Mouse (Mus musculus) kidney, embryonic 16.5 days (tissue): ENCODE measurements at regions not wholly inside any gene's neighbourhood (a gene's known extent, or its start where the extent isn't known, plus 50 kb on each side); places are given as distances from the start of the nearest gene placed in this dataset.

Experiments
- ATAC-seq: fragments of 200-750 bp; cut with Nextera tagmentation; 2 replicates; pipeline ENCODE4 v1.8.0; 2017; ENCODE audit warnings: moderate TSS enrichment; ENCODE audit not compliant: low FRiP score, low TSS enrichment
- H3K27ac ChIP-seq: fragments of 300-500 bp; sonication (generic); 2 replicates; pipeline ENCODE4 v1.5.1; 2014; ENCODE audit warnings: low read length
- H3K27me3 ChIP-seq: fragments of 300-500 bp; sonication (generic); 2 replicates; pipeline ENCODE4 v1.6.1; 2014; ENCODE audit warnings: low read length, control low read depth, mixed read lengths; ENCODE audit not compliant: insufficient read depth
- H3K36me3 ChIP-seq: fragments of 300-500 bp; sonication (generic); 2 replicates; pipeline ENCODE4 v1.6.1; 2014; ENCODE audit warnings: low read length, control low read depth, mixed read lengths; ENCODE audit not compliant: insufficient read depth
- H3K4me1 ChIP-seq: fragments of 300-500 bp; sonication (generic); 2 replicates; pipeline ENCODE4 v1.6.1; 2014; ENCODE audit warnings: low read length, control low read depth, mixed read lengths; ENCODE audit not compliant: insufficient read depth
- H3K4me2 ChIP-seq: fragments of 300-500 bp; sonication (generic); replicated peaks from 2 replicates; pipeline ENCODE4 v1.6.1; 2014; ENCODE audit warnings: low read depth, low read length
- H3K4me3 ChIP-seq: fragments of 300-500 bp; sonication (generic); 2 replicates; pipeline ENCODE4 v1.5.1; 2014; ENCODE audit warnings: mild to moderate bottlenecking, low read length
- H3K9ac ChIP-seq: fragments of 300-500 bp; sonication (generic); replicated peaks from 2 replicates; pipeline ENCODE4 v1.6.1; 2014; ENCODE audit warnings: low read length
- H3K9me3 ChIP-seq: fragments of 300-500 bp; sonication (generic); 2 replicates; pipeline ENCODE4 v1.6.1; 2016; ENCODE audit warnings: low read length, control low read depth
- WGBS: fragments of 180-500 bp; shearing (Covaris S2); extraction: QIAGEN DNeasy Blood & Tissue Kit; methylation state at CpG from one replicate; pipeline ENCODE4 v1.1.7; 2014; 5-methylcytosine and 5-hydroxymethylcytosine counted together

GRCm38 (mm10) chr12:12509164-12509937, 247.4 kb downstream of the Fam49a start:
- 29% methylated on average over 9 of the region's 9 CpGs for WGBS
- H3K27me3 ChIP-seq = no peaks in the 10 kb centered on the region
- no peaks in the 10 kb centered on the region for H3K9me3 ChIP-seq
- peak; percentile 83; the same call in 1 of the 2 replicates for ATAC-seq
- H3K9ac ChIP-seq = no peak overlapping the region
- peaks cover 3% of the 10 kb centered on the region; the same call in 1 of the 2 replicates for H3K4me1 ChIP-seq
- no peak overlapping the region for H3K4me3 ChIP-seq
- H3K36me3 ChIP-seq = no peaks in the 10 kb centered on the region
- H3K27ac ChIP-seq = peak overlapping the region; percentile 34; the same call in 1 of the 2 replicates
- no peak overlapping the region for H3K4me2 ChIP-seq

DNA sequence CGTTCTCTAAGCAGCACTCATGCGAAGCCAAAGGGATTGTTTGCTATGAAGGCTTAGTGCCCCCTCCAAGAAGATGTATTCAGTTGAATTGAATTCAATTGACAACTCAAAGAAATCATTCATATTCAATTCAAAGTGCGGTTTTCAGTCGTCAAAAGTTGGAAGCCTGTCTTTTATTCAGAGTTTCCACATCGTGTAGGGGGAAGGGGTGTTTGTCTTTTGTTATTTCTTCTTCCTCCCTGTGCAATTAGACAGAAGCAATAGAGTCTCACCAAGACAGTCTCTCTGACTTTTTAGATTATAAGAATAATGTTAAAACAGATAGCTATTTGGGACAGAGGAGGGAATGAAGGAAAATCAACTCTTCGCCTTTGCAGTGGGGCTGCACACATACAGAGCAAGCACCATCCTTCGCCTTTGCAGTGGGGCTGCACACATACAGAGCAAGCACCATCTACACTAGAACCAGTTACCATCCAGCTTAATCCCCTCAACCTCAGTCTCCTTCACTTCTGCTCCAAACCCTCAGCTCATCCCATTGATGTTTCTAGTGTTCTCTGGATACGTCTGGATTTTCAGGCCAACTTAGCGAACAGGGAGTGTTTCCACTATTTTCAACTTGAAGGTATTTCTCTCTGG, 246.7 kb downstream of the Fam49a start:
- no peaks in the 10 kb centered on the region for H3K36me3 ChIP-seq
- WGBS = 71% methylated on average over 9 of the region's 9 CpGs
- ATAC-seq = no peak
- H3K4me1 ChIP-seq = peaks cover 3% of the 10 kb centered on the region; the same call in 1 of the 2 replicates
- no peak overlapping the region for H3K9ac ChIP-seq
- H3K4me3 ChIP-seq = no peak overlapping the region
- H3K27ac ChIP-seq = no peak overlapping the region; the same call in 1 of the 2 replicates
- H3K9me3 ChIP-seq = no peaks in the 10 kb centered on the region
- no peak overlapping the region for H3K4me2 ChIP-seq
- no peaks in the 10 kb centered on the region for H3K27me3 ChIP-seq

DNA sequence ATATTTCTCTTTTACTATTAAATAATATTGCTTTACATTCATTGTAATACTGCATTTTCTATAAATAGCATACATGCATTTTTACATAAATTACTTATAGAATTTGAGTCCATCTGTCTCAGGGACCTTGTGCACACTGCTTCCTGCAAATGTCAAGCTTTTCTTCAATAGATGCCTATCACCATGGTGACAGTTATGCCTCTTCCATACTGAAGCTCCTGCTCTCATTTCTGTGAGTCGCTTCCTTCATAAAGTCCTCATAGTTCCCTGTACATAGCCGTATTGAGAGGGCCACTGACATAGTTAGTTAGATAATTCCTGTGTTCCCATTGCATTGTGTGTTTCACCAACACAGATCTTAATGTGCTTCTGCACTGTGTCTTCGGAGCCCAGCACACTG, 244.7 kb downstream of the Fam49a start:
- Histone ChIP-seq H3K27ac (no peak overlapping the region), H3K9ac (no peak overlapping the region), H3K4me1 (peaks cover 3% of the 10 kb centered on the region; the same call in 1 of the 2 replicates), H3K27me3 (no peaks in the 10 kb centered on the region), H3K9me3 (no peaks in the 10 kb centered on the region), H3K4me2 (no peak overlapping the region), H3K36me3 (no peaks in the 10 kb centered on the region), H3K4me3 (no peak overlapping the region)
- ATAC-seq = no peak
- 88% methylated on average over 3 of the region's 3 CpGs for WGBS

DNA sequence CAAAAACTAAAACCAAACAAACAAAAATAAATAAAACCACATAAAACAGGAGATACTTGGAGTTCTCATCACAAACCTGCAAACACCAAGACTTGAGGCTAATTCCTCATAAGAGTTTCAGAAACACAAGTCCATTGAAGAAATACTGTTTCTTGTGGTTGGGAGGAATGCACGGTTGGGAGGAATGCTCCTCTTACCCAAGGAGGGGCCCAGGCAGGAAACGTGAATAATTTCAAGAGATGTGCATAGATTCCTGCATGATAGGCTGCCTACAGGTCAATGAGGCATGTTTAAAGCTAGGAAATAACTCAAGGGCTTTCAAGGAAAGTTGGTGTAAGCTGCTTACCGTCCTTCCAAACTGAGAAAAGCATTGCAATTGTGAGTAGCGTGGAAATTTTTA, 243.7 kb downstream of the Fam49a start:
- whole genome bisulfite sequencing = 54% methylated on average over 4 of the region's 4 CpGs
- no peak overlapping the region for H3K9ac ChIP-seq
- H3K4me1 ChIP-seq = peaks cover 3% of the 10 kb centered on the region; the same call in 1 of the 2 replicates
- H3K4me3 ChIP-seq = no peak overlapping the region
- ATAC-seq = no peak
- H3K36me3 ChIP-seq = no peaks in the 10 kb centered on the region
- H3K27me3 ChIP-seq = no peaks in the 10 kb centered on the region
- no peaks in the 10 kb centered on the region for H3K9me3 ChIP-seq
- no peak overlapping the region for H3K4me2 ChIP-seq
- H3K27ac ChIP-seq = no peak overlapping the region

- no peak for ATAC-seq
- no peak overlapping the region for H3K4me2 ChIP-seq
- no peaks in the 10 kb centered on the region for H3K27me3 ChIP-seq
- H3K4me3 ChIP-seq = no peak overlapping the region
- no peak overlapping the region for H3K9ac ChIP-seq
- H3K4me1 ChIP-seq = peaks cover 4% of the 10 kb centered on the region; the same call in 1 of the 2 replicates
- no peaks in the 10 kb centered on the region for H3K36me3 ChIP-seq
- no peak overlapping the region for H3K27ac ChIP-seq
- WGBS = 80% methylated on average over 3 of the region's 3 CpGs
- no peaks in the 10 kb centered on the region for H3K9me3 ChIP-seq
Observed at GRCm38 (mm10) chr12:12499903-12500302, 238.0 kb downstream of the Fam49a start.

- no peak overlapping the region for H3K4me3 ChIP-seq
- H3K36me3 ChIP-seq = no peaks in the 10 kb centered on the region
- H3K4me1 ChIP-seq = peaks cover 4% of the 10 kb centered on the region; the same call in 1 of the 2 replicates
- no peak overlapping the region for H3K4me2 ChIP-seq
- H3K27me3 ChIP-seq = no peaks in the 10 kb centered on the region
- H3K9ac ChIP-seq = no peak overlapping the region
- ATAC-seq = no peak
- no peak overlapping the region for H3K27ac ChIP-seq
- no peaks in the 10 kb centered on the region for H3K9me3 ChIP-seq
Observed at GRCm38 (mm10) chr12:12498621-12499020, 236.7 kb downstream of the Fam49a start.

- no peaks in the 10 kb centered on the region for H3K27me3 ChIP-seq
- H3K4me3 ChIP-seq = no peak overlapping the region
- H3K4me1 ChIP-seq = peaks cover 4% of the 10 kb centered on the region; the same call in 1 of the 2 replicates
- no peaks in the 10 kb centered on the region for H3K36me3 ChIP-seq
- H3K9ac ChIP-seq = no peak overlapping the region
- H3K27ac ChIP-seq = no peak overlapping the region
- no peak overlapping the region for H3K4me2 ChIP-seq
- H3K9me3 ChIP-seq = no peaks in the 10 kb centered on the region
- WGBS = 81% methylated on average over 6 of the region's 6 CpGs
- ATAC-seq = no peak
Observed at GRCm38 (mm10) chr12:12497277-12497841, 235.4 kb downstream of the Fam49a start.

GRCm38 (mm10) chr12:12496593-12497141, 234.7 kb downstream of the Fam49a start:
- ATAC-seq = 0 out of 2 replicates have a peak, but pooled peaks have one; percentile 39
- H3K27ac ChIP-seq = no peak overlapping the region
- WGBS = 51% methylated on average over 7 of the region's 7 CpGs

DNA sequence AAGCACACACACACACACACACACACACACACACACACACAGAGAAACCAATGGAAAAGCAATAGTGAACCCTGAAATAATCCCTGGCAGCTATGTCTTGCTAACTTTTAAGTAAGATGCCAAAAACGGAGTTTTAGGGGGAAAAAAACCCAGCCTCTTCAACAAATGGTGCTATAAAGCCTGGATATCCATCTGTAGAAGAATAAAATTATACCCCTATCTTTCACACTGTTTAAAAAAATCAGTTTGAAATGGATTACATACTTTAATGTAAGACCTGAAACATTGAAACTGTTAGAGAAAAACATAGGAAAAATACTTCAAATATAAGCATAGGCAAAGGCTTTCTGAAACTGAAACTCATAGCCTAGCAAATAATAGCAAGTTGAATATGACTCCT, 228.2 kb downstream of the Fam49a start:
- H3K27ac ChIP-seq = no peak overlapping the region
- H3K4me2 ChIP-seq = no peak overlapping the region
- H3K27me3 ChIP-seq = no peaks in the 10 kb centered on the region
- no peaks in the 10 kb centered on the region for H3K36me3 ChIP-seq
- no peak overlapping the region for H3K4me3 ChIP-seq
- H3K9ac ChIP-seq = no peak overlapping the region
- no peaks in the 10 kb centered on the region for H3K9me3 ChIP-seq
- WGBS = 79% methylated on average over 1 of the region's 1 CpGs
- H3K4me1 ChIP-seq = no peaks in the 10 kb centered on the region
- ATAC-seq = no peak

More at GRCm38 (mm10) chr12:12496593-12497141, 234.7 kb downstream of the Fam49a start:
- no peak overlapping the region for H3K9ac ChIP-seq
- H3K4me3 ChIP-seq = no peak overlapping the region
- no peaks in the 10 kb centered on the region for H3K9me3 ChIP-seq
- H3K36me3 ChIP-seq = no peaks in the 10 kb centered on the region
- H3K4me1 ChIP-seq = peaks cover 4% of the 10 kb centered on the region; the same call in 1 of the 2 replicates
- no peaks in the 10 kb centered on the region for H3K27me3 ChIP-seq
- H3K4me2 ChIP-seq = no peak overlapping the region
